Mouse (Mus musculus) adrenal gland, postnatal 10 days (tissue): ENCODE results near the gene Wdfy4. TPM values are rescaled to one million over a fixed set of nuclear protein-coding genes. Genes with fewer than 3 reads are reported as not detected.

Source experiments
- DNase-seq: peaks from one replicate; pipeline ENCODE4 v3.0.0; 2021; ENCODE audit warnings: mixed read lengths
- total RNA-seq, 2 experiments: library from RNA; stranded (reverse); gene quantifications; 2 replicates each; pipeline ENCODE4 v1.2.3; 2021

Gene Wdfy4
- total RNA-seq, 2 experiments from 2014 or later = 5.4 to 6.5 TPM

DNA sequence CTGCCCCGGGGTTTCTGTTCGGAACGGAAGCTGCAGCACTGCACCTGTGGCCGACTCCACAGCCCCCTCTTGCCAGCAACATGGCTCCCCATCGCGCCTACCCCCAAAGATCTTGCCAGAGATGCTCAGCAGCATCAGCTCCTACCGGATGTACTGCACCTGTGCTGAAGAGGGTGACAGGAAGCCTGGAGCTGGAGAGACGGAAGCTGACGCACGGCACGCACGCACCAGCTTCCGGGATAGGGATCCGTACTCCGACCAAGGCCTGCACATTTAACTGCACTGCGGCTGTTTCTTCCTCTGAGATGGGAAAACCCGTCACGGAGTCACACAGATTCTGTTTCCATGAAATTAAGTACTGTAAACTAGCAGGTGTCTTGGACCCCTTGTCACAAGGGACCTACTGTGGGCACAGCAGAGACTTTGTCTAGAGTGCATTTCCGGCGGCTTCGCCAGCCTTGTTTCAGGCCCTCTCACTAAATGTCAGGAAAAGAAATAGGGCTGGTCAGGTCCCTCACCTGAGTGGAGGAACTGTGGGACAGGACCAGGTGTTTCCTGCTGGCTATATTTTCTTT is 4.6 kb upstream of the Wdfy4 start:
- DNase-seq = no peak

DNA sequence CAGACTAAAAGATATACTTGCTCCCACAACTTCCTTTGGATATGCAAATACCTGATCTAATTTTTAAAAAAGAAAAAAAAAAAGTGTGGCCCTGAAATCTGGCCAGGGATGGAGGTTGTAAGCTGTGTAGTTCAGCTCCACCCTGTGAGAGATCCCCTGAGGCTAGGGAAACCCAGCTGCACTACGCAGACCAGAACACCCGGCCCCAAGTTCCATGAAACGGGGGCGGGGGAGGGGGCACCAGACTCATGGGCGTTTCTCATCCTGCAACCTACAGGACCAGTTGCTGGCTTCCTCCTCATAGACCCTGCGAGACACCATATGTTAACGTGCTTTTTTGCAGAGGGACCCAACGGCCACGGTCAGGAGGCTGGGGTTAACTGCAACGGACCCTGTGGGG is 3.9 kb upstream of the Wdfy4 start:
- no peak for DNase-seq

- no peak for DNase-seq
These were observed 1.9 kb upstream of the Wdfy4 start for GRCm38 (mm10) chr14:33187201-33187600.

DNA sequence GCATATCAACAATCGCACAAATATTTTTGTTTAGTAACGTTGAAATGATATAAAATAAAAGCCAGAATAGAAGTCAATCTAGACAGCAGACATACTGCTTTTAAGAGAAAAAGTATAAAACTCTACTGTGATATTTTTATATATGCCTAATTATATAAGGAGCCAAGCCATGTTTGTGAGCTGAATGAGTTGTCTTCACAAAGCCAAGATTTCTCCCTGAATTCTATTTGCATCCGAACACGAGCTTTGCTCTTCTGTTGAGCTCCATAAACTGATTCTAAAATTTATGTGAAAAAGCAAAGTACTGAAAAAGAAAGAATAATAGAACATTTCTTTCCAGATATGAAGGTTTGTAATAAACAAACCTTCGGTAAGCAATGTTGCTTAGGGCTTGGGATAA is 5.2 kb downstream of the Wdfy4 start:
- no peak for DNase-seq

DNA sequence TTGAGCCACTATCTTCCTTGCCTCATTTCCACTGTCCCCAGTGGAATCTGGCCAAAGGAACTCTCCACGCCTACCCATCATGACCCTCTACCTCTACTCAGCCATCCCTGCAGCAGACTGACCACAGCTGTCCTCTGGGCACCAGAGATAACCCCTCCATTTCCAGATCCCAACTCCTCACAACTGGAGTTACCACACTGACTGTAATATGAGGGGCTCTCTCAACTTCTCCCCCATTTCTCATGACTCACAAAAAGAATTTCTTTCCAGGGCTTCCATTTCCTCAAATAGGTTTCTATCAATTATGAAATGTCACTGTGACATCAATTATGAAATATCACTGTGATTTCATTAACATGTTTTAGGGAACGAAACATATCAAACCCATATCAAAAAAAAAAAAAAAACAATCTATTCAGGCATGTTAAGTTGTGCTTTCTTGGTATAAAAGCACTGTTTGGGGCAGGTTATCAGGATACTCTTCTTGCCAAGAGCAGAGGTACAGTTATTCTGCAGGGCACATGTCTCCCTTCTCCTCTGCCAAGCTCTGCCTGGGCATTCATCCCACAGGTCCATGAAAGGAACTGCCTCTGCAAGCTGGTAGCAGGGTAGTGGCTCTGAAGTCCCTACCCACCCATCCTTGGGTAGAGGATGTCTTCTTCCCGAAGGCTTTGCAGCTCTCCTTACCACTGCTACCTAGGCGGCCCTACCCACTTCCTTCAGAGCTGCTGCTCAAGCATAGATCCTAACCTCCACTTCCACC is 10.1 kb downstream of the Wdfy4 start:
- DNase-seq = no peak

DNA sequence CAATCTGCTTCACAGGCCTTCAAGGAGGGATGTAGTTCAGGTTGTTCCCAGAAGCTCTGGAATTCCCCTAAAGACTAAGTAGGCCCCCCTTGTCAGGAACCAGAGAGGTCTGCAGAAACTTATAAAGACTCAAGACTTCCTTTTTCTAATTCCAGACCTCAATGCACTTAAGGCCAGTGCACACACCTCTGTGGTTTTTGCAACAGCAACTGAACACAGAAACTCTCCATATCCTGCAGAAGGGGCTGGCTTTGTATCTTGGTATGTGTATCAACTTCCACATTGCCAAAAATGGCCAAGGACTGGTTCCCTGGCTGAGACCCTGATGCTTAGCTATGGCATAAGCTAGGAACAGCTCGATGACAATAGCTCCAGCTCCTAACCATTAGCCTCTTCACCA is 13.4 kb downstream of the Wdfy4 start:
- DNase-seq = no peak

DNA sequence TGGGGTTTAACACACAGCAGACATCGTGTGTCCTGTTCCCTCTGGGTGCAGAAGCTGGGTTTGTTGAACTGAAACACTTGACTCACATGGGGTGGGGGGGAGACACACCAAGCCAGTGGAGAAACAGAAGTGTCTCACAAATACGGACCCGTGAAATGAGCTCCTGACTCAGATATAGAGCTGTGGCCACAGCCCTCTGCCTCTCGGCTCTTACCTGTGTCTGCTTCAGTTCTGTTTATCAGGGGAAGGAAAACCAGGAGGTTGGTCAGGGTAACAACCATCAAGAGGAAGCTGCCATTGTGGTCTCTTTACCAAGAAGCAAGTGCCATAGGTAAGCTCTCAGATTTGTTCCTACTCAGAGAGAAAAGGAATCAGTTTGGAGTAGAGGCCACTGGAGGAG is 16.6 kb downstream of the Wdfy4 start:
- no peak for DNase-seq

DNA sequence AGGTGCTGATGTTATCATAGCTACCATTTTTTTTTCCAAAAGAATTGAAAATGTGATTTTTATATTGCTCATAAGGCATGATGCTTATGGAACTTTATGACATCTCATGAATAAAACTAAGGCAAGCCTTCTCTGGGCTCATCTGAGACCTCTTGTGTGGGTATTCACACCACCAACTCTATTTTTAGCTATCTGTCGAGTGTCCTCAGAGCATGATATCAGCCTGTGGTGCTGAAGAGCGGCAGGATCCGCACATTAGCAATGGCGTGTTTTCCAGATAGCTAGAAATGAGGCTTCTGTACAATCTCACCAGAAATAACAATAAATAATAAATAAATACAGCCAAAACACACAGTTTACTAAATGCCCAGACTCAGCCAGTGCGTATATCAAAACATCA is 23.1 kb downstream of the Wdfy4 start:
- DNase-seq = no peak

GRCm38 (mm10) chr14:33158268-33158667 is 27.0 kb downstream of the Wdfy4 start:
- no peak for DNase-seq

DNA sequence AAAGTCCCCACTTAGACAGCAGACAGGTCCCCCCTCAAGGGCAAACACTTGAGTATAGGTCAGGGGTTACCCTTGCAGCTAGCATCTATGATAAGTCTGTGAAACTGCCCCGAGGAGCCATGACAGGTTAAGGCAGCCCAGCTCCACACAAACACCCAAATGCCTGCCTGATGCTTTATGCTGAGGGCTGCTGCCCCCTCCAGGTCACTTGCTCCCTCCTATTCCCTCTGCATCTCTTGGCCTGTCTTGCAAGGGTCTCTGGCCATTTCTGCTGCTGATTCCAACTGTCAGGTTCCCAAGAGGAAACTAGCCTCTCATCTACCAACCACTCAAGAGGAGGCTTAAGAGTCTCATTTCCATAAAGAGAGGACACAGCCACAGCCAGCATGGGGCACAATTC is 32.4 kb downstream of the Wdfy4 start:
- DNase-seq = peak; percentile 11

DNA sequence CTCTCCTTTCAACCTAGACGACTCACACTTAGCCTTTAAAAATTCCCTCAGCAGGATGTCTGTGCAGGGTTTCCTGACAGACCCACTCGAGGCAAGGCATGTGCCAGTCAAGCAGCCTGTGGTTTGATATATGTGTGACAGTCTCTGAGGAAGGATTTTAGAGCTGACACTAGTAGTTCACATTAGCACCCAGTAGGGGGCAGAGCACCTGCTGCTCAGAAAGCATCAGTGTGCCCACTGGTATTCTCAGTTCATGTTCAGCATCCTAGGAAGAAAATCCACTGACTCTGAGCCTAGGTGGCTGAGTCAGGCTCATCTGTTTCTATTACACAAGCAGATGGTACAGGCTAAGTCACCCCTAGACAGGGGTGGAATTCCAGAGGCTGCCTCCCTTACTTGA is 39.0 kb downstream of the Wdfy4 start:
- DNase-seq = peak; percentile 12

DNA sequence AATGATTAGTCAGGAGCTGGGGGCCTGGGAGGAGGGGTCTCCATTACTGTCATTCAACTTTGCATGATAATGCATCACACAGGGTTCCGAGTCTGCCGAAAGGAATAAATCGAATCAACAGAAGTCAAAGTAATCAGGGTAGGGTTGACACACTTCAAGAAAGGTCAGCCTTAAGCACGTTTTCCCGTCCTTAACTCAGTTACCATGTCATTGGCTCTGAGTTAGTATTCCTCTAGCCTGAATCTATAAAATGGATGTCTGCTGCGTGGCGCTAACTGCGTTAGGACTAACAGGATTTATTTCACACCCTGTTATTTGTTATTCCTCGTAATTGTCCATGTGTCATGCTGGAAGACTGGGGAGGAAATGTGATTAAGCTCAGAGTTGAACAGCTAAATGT is 48.5 kb downstream of the Wdfy4 start:
- no peak for DNase-seq

DNA sequence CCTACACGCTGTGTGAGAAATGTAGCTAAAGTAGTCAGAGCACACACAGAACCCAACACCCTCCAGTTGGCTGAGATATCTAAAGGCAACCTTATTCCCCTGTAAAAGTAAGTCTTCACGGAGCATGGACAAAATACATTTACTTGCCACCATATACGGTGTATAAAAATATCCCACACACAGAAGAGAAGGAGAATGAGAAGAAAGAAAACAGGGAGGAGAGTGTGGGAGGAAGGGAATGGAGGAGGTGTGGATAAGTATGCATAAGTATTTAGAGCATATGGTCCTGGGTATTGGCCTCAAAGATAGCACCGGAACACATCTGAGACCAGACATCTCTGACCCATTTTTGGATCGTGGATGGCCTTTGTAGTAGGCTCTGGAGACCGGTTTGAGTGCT is 50.1 kb downstream of the Wdfy4 start:
- no peak for DNase-seq

GRCm38 (mm10) chr14:33131044-33131758 is 54.1 kb downstream of the Wdfy4 start:
- DNase-seq = no peak

DNA sequence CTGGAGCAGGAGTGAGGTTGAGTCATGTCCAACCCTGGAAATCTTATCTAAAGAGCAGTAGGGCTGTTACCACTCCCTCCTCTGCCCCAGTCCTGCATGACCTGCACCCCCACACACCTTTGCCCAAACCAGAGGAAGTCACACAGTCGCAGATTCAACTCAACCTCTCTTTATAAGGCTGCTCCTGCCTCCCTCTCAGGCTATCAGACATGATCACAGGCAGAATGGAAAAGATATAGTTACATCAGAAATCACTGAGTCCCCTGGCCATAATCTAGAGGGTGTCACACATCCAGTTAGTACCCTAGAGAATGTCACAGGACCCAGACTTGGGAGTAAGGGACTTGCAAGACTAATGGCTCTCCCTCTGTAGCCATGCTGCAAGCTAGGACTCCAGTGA is 68.7 kb downstream of the Wdfy4 start:
- no peak for DNase-seq

GRCm38 (mm10) chr14:33104809-33105208 is 80.5 kb downstream of the Wdfy4 start:
- no peak for DNase-seq

- no peak for DNase-seq
These were observed 83.7 kb downstream of the Wdfy4 start for GRCm38 (mm10) chr14:33101609-33102008.

GRCm38 (mm10) chr14:33099926-33100325 is 85.4 kb downstream of the Wdfy4 start:
- no peak for DNase-seq

DNA sequence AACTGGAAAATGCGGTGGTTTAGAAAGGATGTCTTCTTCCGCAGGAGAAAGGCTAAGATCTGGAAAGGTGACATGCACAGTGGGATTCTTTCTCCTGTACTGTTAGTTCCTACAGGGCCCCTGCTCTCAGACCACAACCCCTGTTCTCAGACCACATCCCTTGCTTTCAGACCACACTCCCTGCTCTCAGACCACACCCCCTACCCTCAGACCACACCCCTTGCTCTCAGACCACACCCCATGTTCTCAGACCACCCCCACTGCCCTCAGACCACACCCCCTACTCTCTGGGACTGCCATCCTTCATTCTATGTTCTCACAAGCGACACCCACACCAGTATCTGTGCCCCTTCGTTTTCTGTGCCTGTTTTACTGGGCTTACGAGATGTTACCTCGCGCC is 86.2 kb downstream of the Wdfy4 start:
- no peak for DNase-seq

DNA sequence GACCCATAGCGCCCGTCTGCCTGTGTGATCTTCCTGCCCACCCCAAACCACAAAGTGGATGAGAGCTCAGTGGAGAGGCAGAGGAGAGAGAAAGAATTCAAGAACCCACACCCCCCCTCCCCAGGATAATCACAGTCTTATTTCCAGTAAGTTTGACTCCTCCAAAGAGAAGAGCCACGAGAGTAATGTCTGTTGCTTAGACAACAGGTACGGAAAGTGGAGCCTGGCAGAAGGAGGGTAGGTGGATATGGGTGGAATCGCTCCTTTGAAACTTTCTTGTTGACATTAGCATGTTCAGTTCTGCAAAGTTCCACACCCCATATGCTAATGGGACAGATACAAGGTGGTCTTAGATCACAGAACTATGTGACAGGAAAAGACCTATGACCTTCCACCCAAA is 88.8 kb downstream of the Wdfy4 start:
- no peak for DNase-seq

- no peak for DNase-seq
These were observed 102.0 kb downstream of the Wdfy4 start for GRCm38 (mm10) chr14:33083326-33083725.

- DNase-seq = peak; percentile 12
These were observed 103.0 kb downstream of the Wdfy4 start for GRCm38 (mm10) chr14:33082301-33082700.

- DNase-seq = no peak
These were observed 103.9 kb downstream of the Wdfy4 start for GRCm38 (mm10) chr14:33081370-33081860.

GRCm38 (mm10) chr14:33078596-33078995 is 106.7 kb downstream of the Wdfy4 start:
- DNase-seq = no peak
